Mouse (Mus musculus) kidney, postnatal 0 days (tissue): ENCODE measurements around the gene B230307C23Rik. TPM values are rescaled to one million over a fixed set of nuclear protein-coding genes. Genes with fewer than 3 reads are reported as not detected.
A peak's percentile ranks its signal among the peaks of the same experiment; 100 is the strongest.
"Not testable (repeated sequence)": the region's sequence is repeated elsewhere in the genome, so short reads cannot be mapped to it uniquely, and the experiment has no call there.

Source experiments
- ATAC-seq: fragments of 200-750 bp; cut with Nextera tagmentation; replicated peaks from 2 replicates; pipeline ENCODE4 v1.8.0; 2017; ENCODE audit warnings: low read depth, moderate number of reproducible peaks, moderate TSS enrichment, moderate library complexity; ENCODE audit not compliant: low FRiP score
- DNase-seq: peaks from one replicate; pipeline ENCODE4 v3.0.0-alpha.2; 2016; ENCODE audit warnings: low spot score
- H3K27ac ChIP-seq: fragments of 300-500 bp; sonication (generic); 2 replicates; pipeline ENCODE4 v1.5.1; 2014; ENCODE audit warnings: mild to moderate bottlenecking
- H3K27me3 ChIP-seq: fragments of 300-500 bp; sonication (generic); 2 replicates; pipeline ENCODE4 v1.6.1; 2014; ENCODE audit warnings: low read length, mixed read lengths; ENCODE audit not compliant: insufficient read depth
- H3K36me3 ChIP-seq: fragments of 300-500 bp; sonication (generic); 2 replicates; pipeline ENCODE4 v1.6.1; 2014; ENCODE audit warnings: low read length, mixed read lengths; ENCODE audit not compliant: insufficient read depth
- H3K4me1 ChIP-seq: fragments of 300-500 bp; sonication (generic); replicated peaks from 2 replicates; pipeline ENCODE4 v1.6.1; 2014; ENCODE audit warnings: antibody characterized with exemption, low read length, mixed read lengths; ENCODE audit not compliant: insufficient read depth
- H3K4me2 ChIP-seq: fragments of 300-500 bp; sonication (generic); 2 replicates; pipeline ENCODE4 v1.6.1; 2014; ENCODE audit warnings: mild to moderate bottlenecking, low read length, moderate library complexity, mixed read lengths
- H3K4me3 ChIP-seq: fragments of 300-500 bp; sonication (generic); replicated peaks from 2 replicates; pipeline ENCODE4 v1.5.1; 2014; ENCODE audit warnings: low read depth, low read length
- H3K9ac ChIP-seq: fragments of 300-500 bp; sonication (generic); 2 replicates; pipeline ENCODE4 v1.6.1; 2014; ENCODE audit warnings: low read depth, low read length
- H3K9me3 ChIP-seq: fragments of 300-500 bp; sonication (generic); replicated peaks from 2 replicates; pipeline ENCODE4 v1.6.1; 2016; ENCODE audit warnings: low read length, inconsistent platforms, mixed read lengths
- CTCF ChIP-seq: IDR thresholded peaks from 2 replicates; pipeline ENCODE4 v1.5.1; 2016; ENCODE audit warnings: antibody characterized with exemption, low read depth, mild to moderate bottlenecking, moderate library complexity
- WGBS: fragments of 180-500 bp; shearing (Covaris S2); extraction: QIAGEN DNeasy Blood & Tissue Kit; methylation state at CpG from one replicate; pipeline ENCODE4 v1.1.7; 2014; 5-methylcytosine and 5-hydroxymethylcytosine counted together
- polyA plus RNA-seq: library from polyadenylated mRNA; unstranded; fragments of >200 nt; fragmentation: Nextera tagmentation; extraction: Ambion mirVana; gene quantifications from 2 replicates; pipeline ENCODE4 v1.2.1, GENCODE M21; 2015

Gene B230307C23Rik
- polyA plus RNA-seq, 1 experiment from 2014 or later = 22.4 TPM

DNA sequence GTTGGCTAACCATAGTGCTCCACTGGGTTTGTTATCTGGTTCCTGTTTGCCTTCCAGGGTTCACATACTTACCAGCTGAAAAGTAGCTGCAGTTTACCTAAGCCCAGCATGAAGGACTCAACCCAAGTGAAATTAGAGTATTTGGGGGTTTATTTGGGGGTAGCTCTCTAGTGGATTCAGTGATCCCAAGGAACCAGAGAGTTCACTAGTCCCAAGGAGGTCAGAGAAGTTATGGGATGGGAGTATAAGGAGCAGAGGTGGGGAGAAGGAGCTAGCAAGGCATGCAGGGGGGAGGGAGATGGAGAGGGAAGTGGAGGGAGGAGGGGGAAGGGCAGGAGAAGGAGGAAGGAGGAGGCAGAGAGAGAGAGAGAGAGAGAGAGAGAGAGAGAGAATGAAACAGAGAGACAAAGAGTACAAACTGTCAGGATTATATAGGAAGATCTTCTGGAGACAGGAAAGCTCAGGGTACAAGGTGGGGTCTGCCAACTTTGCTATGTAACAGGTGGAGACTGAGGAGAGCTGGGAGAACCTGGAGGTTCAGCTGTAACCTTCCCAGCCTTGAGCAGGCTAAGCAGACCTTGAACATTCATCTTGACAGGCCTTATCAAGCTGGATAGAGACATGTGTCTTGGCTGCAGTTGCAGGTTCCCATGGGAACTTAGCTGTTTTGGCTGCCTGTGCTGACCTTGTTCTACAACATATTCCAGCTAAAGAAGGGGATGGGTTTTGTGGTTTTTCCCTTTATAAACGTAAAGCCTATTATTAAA, 1.1 kb upstream of the B230307C23Rik start:
- Histone ChIP-seq H3K4me3 (peak overlapping the region; percentile 49), H3K36me3 (no peaks in the 10 kb centered on the region), H3K4me1 (peaks cover 6% of the 10 kb centered on the region; the same call in 1 of the 2 replicates), H3K4me2 (peak overlapping the region; percentile 58), H3K27ac (peak overlapping the region; percentile 90), H3K27me3 (no peaks in the 10 kb centered on the region), H3K9me3 (no peaks in the 10 kb centered on the region), H3K9ac (peak overlapping the region; percentile 50; the same call in 1 of the 2 replicates)
- DNase-seq (no peak), ATAC-seq (no peak)
- TF ChIP-seq CTCF = no peak
- 18% methylated on average over 1 of the region's 1 CpGs for WGBS

DNA sequence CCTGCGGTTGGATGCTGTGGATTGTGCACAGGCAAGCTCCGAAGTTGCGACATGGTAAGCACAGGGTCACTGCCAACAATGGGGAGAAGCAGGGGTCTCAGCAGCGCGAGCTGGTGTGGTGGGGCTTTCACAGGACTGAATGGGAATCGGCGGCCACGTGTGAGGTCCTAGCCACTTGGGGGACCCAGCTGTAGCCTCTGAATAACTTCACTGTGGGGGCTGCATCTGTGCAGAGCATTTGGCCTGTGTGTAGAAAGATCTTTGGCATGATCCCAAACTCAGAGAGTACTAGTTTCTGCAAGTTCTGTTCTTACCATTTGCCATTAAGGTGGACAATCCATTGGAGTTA, 242 bp downstream of the B230307C23Rik start:
- H3K9ac ChIP-seq = peak overlapping the region; percentile 50
- not testable (repeated sequence) for H3K27me3 ChIP-seq, H3K4me1 ChIP-seq, H3K36me3 ChIP-seq, H3K9me3 ChIP-seq
- H3K4me2 ChIP-seq = peak overlapping the region; percentile 58
- H3K4me3 ChIP-seq = peak overlapping the region; percentile 49
- ATAC-seq (peak; percentile 65), DNase-seq (peak; percentile 10)
- H3K27ac ChIP-seq = peak overlapping the region; percentile 90
- WGBS = 1% methylated on average over 8 of the region's 8 CpGs

DNA sequence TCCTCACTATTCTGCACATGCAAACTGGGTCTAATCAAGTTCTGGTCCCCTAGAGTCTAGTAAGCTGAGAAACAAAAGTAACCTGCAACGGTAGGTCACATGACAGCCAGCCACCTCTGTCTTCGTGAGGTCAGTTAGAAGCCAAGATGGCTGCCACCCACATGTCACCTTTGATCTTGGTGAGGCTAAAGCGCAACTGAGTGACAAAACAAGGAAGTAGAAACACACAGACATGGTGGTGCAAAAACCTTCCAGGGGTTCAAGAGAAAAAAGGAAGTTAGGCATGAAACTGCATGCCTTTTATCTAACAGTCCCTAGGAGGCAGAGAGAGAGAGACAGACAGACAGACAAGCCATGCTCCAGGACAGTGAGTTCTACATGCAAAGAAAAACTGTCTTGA, 25.0 kb downstream of the B230307C23Rik start:
- Histone ChIP-seq H3K9me3 (peaks cover 6% of the 10 kb centered on the region; the same call in 1 of the 2 replicates), H3K27ac (no peak overlapping the region), H3K36me3 (no peaks in the 10 kb centered on the region), H3K4me2 (no peak overlapping the region), H3K4me3 (no peak overlapping the region), H3K9ac (no peak overlapping the region), H3K27me3 (no peaks in the 10 kb centered on the region), H3K4me1 (no peaks in the 10 kb centered on the region)
- ATAC-seq = no peak
- WGBS = 91% methylated on average over 3 of the region's 3 CpGs
- no peak for DNase-seq
- TF ChIP-seq CTCF = no peak

DNA sequence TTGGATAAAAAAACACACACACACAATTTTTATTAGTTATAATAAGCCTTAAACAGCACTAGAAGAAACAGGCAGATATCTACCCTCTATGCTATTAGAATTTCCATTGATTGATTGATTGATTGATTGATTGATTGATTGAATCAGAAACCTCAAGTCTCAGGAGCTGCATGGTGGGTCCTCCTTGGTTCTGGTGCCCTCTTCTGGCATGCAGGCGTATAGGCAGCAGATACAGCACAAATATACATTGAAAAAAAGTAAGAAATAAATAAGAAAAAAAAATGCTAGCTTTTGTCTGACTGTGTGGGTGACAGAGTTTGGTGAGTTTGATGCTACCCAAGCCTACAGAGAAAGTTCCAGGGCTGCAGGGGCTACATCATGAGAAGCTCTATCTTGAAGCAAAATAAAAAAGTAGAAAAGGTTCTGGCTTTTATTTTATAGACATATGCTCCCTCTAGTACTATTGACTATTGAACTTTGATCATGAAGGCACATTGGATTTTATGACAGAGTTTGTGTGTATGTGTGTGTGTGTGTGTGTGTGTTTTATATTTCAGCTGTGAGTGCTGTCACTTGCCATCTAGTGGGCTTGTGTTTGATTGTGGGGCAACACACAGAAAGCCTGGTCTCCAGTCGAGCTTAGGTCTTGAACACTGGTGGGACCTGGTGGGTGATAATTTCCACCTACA, 25.7 kb downstream of the B230307C23Rik start:
- WGBS = 88% methylated on average over 2 of the region's 2 CpGs
- Histone ChIP-seq H3K9me3 (no peaks in the 10 kb centered on the region; the same call in 1 of the 2 replicates), H3K36me3 (no peaks in the 10 kb centered on the region), H3K27ac (no peak overlapping the region), H3K9ac (no peak overlapping the region), H3K4me1 (no peaks in the 10 kb centered on the region), H3K27me3 (no peaks in the 10 kb centered on the region), H3K4me3 (no peak overlapping the region), H3K4me2 (no peak overlapping the region)
- peak; percentile 46 for TF ChIP-seq CTCF
- DNase-seq (peak; percentile 69), ATAC-seq (no peak)

DNA sequence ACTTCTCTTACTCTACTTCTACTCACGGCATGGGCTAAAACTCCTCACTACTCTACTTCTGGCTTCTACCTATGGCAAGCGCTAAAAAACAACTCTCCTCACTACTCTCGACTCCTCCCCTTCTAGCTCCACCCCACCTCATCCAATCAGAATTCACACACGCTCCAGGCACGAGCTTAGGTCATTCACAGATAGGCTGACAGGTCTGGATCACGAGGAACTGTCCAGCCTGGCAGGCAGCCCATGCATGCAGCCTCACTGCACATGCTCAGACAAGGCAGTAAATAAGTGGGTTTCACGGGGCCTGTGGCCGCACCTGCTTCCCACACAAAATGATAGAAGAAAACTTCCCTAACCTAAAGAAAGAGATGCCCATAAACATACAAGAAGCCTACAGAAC, 29.1 kb downstream of the B230307C23Rik start:
- not testable (repeated sequence) for H3K9me3 ChIP-seq, H3K27me3 ChIP-seq, H3K4me3 ChIP-seq, DNase-seq, H3K4me2 ChIP-seq, ATAC-seq, H3K27ac ChIP-seq, H3K9ac ChIP-seq, H3K4me1 ChIP-seq, H3K36me3 ChIP-seq
- 85% methylated on average over 8 of the region's 8 CpGs for WGBS

DNA sequence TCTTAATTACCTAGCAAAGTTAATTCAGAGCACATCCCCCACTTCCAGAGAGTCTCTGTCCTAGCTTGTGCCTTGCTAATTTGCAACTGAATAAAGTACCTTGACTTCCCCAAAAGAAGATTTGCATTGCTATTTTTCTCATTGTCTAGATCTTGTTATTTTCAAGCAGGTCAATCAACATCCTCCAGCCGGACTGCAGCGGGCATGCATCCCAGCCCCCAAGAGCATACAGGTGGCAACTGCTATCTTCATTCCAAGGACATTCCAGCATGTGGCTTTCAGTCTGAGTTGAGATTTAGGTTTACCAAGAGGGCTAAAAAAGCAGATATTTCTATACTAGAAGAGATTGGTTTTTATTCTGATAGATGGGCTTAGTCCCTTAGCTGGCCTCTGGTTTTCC, 37.9 kb downstream of the B230307C23Rik start:
- 98% methylated on average over 2 of the region's 2 CpGs for WGBS
- not testable (repeated sequence) for H3K27ac ChIP-seq, ATAC-seq, H3K4me1 ChIP-seq, H3K27me3 ChIP-seq, DNase-seq, H3K36me3 ChIP-seq, H3K9me3 ChIP-seq, H3K4me3 ChIP-seq, H3K9ac ChIP-seq, H3K4me2 ChIP-seq
